Mouse (Mus musculus) liver, embryonic 11.5 days (tissue): ENCODE data around the gene Ccdc182. TPM values are rescaled to one million over a fixed set of nuclear protein-coding genes. Genes with fewer than 3 reads are reported as not detected.
A peak's percentile ranks its signal among the peaks of the same experiment; 100 is the strongest.

Experiments used
- ATAC-seq: fragments of 200-750 bp; cut with Nextera tagmentation; replicated peaks from 2 replicates; pipeline ENCODE4 v1.8.0; 2017; ENCODE audit warnings: moderate number of reproducible peaks, mild to moderate bottlenecking, moderate TSS enrichment, moderate library complexity; ENCODE audit not compliant: low FRiP score
- DNase-seq: peaks from one replicate; pipeline ENCODE4 v3.0.0-alpha.2; 2017; ENCODE audit warnings: low spot score
- H3K27ac ChIP-seq: fragments of 300-500 bp; sonication (generic); 2 replicates; pipeline ENCODE4 v1.5.1; 2014; ENCODE audit warnings: mild to moderate bottlenecking, low read depth, low read length, control low read depth
- H3K27me3 ChIP-seq: fragments of 300-500 bp; sonication (generic); replicated peaks from 2 replicates; pipeline ENCODE4 v1.6.1; 2014; ENCODE audit warnings: low read length, mixed read lengths; ENCODE audit not compliant: control insufficient read depth, insufficient read depth
- H3K36me3 ChIP-seq: fragments of 300-500 bp; sonication (generic); 2 replicates; pipeline ENCODE4 v1.6.1; 2014; ENCODE audit warnings: mild to moderate bottlenecking, low read length, moderate library complexity, mixed read lengths; ENCODE audit not compliant: control insufficient read depth, insufficient read depth
- H3K4me1 ChIP-seq: fragments of 300-500 bp; sonication (generic); replicated peaks from 2 replicates; pipeline ENCODE4 v1.6.1; 2014; ENCODE audit warnings: low read length, mixed read lengths; ENCODE audit not compliant: control insufficient read depth, insufficient read depth
- H3K4me2 ChIP-seq: fragments of 300-500 bp; sonication (generic); 2 replicates; pipeline ENCODE4 v1.6.1; 2014; ENCODE audit warnings: mild to moderate bottlenecking, control low read depth, moderate library complexity
- H3K4me3 ChIP-seq: fragments of 300-500 bp; sonication (generic); 2 replicates; pipeline ENCODE4 v1.5.1; 2014; ENCODE audit warnings: low read depth, low read length, control low read depth
- H3K9ac ChIP-seq: fragments of 300-500 bp; sonication (generic); 2 replicates; pipeline ENCODE4 v1.6.1; 2014; ENCODE audit warnings: low read depth, low read length, control low read depth
- H3K9me3 ChIP-seq: fragments of 300-500 bp; sonication (generic); 2 replicates; pipeline ENCODE4 v1.6.1; 2016; ENCODE audit warnings: low read length, inconsistent platforms, mixed read lengths; ENCODE audit not compliant: control insufficient read depth
- WGBS: fragments of 180-500 bp; shearing (Covaris S2); extraction: QIAGEN DNeasy Blood & Tissue Kit; methylation state at CpG from one replicate; pipeline ENCODE4 v1.1.7; 2014; 5-methylcytosine and 5-hydroxymethylcytosine counted together
- polyA plus RNA-seq: library from polyadenylated mRNA; unstranded; fragments of >200 nt; fragmentation: Nextera tagmentation; extraction: Ambion mirVana; gene quantifications from 2 replicates; pipeline ENCODE4 v1.2.1, GENCODE M21; 2014

Ccdc182 gene
- polyA plus RNA-seq: not detected in 2 replicates

DNA sequence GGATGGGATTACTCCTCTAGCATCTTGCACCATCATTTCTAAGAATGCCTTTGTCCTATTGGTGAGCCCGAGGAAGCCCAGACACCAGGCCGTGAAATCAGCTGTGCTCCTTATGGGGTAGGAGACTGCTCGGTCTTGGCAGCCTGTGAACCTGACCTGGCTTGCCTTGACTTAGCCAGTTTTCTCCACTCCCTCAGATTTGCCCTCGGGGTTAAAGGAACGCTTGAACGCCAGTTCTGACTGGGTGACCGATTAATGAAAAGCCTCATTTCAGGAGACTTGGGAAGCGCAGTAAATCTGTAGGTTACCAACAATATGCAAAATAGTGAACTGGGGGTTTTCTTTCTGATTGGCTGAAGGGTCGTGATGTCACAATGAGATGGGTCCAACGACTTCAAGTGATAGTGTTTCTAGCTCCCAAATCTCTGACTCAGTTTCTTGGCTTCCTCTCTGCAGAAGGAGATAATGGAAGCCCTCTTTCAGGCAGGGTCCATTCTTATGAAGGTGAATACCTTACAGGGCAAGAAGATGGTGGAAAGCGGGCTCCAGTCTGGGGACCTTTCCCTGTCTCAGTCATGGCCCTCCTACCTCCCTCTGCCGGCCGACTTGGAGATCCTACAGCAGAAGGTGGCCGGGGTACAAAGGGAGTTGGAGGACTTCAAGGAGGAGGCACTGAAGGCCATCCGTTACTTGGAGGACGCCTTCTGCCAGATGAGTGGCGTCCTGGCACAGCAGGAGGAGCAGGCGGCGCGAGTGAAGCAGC lies at the start of gene Ccdc182:
Gene Ccdc182 (plus strand): TSS at position 428 of the 763 bp plus-strand sequence.
- H3K4me3 ChIP-seq: peak within 1 kb of the TSS; percentile 20
- no peaks in the 10 kb centered on the region for H3K36me3 ChIP-seq
- no peak within 1 kb of the TSS for H3K27ac ChIP-seq
- no peak within 1 kb of the TSS for H3K9ac ChIP-seq
- H3K27me3 ChIP-seq: peaks cover 19% of the 10 kb centered on the region
- WGBS: 34% methylated on average over 20 of the region's 20 CpGs
- DNase-seq (no peak), ATAC-seq (no peak)
- H3K4me1 ChIP-seq: peaks cover 11% of the 10 kb centered on the region
- H3K9me3 ChIP-seq: no peaks in the 10 kb centered on the region
- H3K4me2 ChIP-seq: peak within 1 kb of the TSS; percentile 59

DNA sequence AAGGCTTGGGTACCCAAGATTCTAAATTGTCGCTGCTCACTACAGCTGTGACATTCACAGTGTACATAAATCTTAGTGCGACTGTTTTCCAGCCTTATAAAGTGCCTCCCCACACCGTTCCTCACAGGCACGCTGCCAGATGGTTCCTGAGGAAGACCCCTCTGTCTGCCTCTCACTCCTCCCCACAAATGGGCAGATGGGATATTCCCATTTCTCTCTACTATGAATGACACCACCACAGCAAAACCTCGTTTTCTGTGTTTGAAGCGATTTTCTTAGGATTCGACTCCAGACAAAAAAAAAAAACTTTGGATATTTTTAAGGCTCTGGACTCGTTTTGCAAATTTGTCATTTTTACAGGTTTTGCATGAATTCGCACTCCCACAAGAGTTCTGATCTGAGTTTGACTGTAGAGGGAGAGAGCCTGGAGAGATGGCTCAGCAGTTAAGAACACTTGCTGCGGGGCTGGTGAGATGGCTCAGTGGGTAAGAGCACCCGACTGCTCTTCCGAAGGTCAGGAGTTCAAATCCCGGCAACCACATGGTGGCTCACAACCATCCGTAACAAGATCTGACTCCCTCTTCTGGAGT lies 48.2 kb upstream of the Ccdc182 start:
- 78% methylated on average over 14 of the region's 14 CpGs for WGBS
- H3K9me3 ChIP-seq: no peaks in the 10 kb centered on the region
- ATAC-seq: no peak

DNA sequence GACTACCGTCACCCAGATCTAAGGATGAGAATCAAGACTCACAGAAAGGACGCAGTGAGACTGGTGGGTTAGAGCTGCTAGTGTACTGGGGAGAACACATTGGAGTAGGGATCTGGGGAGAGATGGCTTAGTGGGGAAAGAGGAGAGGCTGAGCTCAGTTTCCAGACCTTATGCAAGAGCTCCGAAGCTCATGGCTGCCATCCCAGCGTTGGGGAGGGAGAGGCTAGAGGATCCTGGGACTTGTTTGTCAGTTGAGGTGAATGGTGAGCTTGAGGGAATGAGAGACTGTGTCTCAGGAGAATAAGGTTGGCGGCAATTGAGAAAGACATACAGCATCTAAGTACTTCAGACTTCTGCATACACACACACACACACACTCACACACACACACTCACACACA lies 45.2 kb upstream of the Ccdc182 start:
- Histone ChIP-seq H3K4me2 (no peak overlapping the region), H3K9me3 (no peaks in the 10 kb centered on the region), H3K9ac (no peak overlapping the region), H3K36me3 (no peaks in the 10 kb centered on the region), H3K27me3 (no peaks in the 10 kb centered on the region), H3K27ac (no peak overlapping the region), H3K4me3 (no peak overlapping the region), H3K4me1 (peaks cover 6% of the 10 kb centered on the region)
- ATAC-seq (no peak), DNase-seq (no peak)
- 72% methylated on average over 5 of the region's 5 CpGs for WGBS

More for the DNA sequence above, 48.2 kb upstream of the Ccdc182 start:
- Histone ChIP-seq H3K4me2 (no peak overlapping the region), H3K4me1 (peaks cover 8% of the 10 kb centered on the region; the same call in 1 of the 2 replicates), H3K36me3 (no peaks in the 10 kb centered on the region), H3K9ac (no peak overlapping the region), H3K27ac (no peak overlapping the region), H3K27me3 (no peaks in the 10 kb centered on the region), H3K4me3 (no peak overlapping the region)
- DNase-seq: no peak

DNA sequence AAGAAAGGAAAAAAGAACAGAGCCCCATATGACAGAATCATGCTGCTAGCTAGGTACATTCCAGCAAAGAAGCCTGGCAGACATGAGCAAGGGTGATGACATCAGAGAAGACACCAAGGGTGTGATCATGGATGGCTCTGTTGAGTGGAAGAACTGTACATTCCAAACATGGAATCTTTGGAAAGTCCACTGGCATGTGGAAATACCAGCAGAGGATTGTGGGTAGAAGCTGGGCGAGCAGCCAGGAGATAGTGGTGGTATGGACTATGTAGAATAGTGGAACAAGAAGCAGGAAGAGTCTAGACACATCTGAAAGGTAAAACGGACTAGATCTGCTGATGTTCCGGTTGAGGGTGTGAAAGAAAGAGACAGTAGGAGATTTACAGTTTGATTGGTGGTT lies 43.3 kb upstream of the Ccdc182 start:
- no peak overlapping the region for H3K4me3 ChIP-seq
- 0 out of 2 replicates have a peak, but pooled peaks cover 1% of the 10 kb centered on the region for H3K27me3 ChIP-seq
- no peak for ATAC-seq
- WGBS: 74% methylated on average over 3 of the region's 3 CpGs
- no peak overlapping the region for H3K9ac ChIP-seq
- H3K27ac ChIP-seq: no peak overlapping the region
- H3K4me1 ChIP-seq: no peaks in the 10 kb centered on the region; the same call in none of the 2 replicates
- H3K4me2 ChIP-seq: no peak overlapping the region
- H3K36me3 ChIP-seq: no peaks in the 10 kb centered on the region
- no peak for DNase-seq
- H3K9me3 ChIP-seq: no peaks in the 10 kb centered on the region

DNA sequence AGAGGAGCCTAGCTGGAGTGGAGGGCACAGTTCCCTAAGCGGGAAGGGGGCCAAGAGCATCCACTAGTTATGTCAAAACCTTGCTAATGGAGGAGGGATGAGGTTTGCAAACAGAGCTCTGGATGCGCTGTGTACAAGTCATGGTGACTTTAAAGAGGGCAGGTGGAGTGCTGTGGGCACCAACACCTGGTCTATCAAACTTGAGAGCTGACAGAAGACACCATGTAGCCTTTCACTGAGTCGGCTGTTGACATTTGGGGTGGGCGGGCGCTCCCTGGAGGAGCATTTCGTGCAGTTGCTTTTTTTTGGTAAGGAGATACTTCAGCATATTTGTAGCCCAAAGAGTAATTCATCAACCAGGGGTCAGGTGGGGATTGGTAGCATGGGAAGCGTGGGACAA lies 42.6 kb upstream of the Ccdc182 start:
- H3K9me3 ChIP-seq: no peaks in the 10 kb centered on the region
- 0 out of 2 replicates have a peak, but pooled peaks cover 4% of the 10 kb centered on the region for H3K27me3 ChIP-seq
- 70% methylated on average over 7 of the region's 7 CpGs for WGBS
- ATAC-seq: no peak
- H3K4me3 ChIP-seq: no peak overlapping the region
- no peaks in the 10 kb centered on the region for H3K36me3 ChIP-seq
- no peak for DNase-seq
- no peak overlapping the region for H3K4me2 ChIP-seq
- H3K9ac ChIP-seq: no peak overlapping the region
- H3K4me1 ChIP-seq: no peaks in the 10 kb centered on the region; the same call in none of the 2 replicates
- H3K27ac ChIP-seq: no peak overlapping the region

DNA sequence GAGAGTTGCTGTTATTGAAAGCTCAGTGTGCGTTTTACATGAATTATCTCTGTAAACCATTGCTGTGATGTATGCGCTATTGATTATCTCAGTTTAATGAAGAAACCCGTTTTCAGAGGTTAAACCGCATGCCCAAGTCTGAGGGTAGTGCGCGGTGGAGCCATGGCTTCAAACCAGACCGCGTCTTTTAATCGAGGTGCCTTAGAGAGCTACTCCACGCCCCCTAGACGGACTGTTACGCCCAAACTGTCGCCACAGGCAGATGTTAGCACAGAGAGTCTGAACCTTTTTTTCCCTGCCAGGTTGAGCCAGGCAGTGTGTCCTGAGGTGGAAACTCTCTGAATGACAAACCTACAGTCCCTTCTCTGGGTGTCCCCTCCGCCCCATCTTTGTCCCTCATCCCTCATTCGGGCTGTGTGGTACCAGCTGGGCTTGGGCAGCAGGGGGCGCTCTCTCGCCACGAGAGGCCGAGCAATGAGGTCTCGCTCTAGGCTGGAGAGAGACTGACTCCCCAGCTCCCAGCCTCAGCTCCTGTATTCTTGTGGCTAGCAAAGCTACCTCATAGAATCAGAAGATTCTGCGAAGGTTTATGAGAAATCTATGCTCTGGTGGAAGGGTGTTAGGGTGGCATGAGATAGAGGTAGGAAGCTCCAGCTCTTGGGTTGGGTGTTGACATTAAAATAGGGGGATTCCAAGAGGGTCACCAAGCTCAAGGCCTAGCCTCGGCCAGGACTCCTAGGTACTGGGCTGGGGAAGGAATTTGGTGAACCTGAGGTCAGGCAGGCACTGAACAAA lies 41.7 kb upstream of the Ccdc182 start:
- Histone ChIP-seq H3K4me2 (peak overlapping the region; percentile 42), H3K27me3 (0 out of 2 replicates have a peak, but pooled peaks cover 4% of the 10 kb centered on the region), H3K27ac (no peak overlapping the region), H3K4me3 (no peak overlapping the region), H3K4me1 (no peaks in the 10 kb centered on the region; the same call in none of the 2 replicates), H3K36me3 (no peaks in the 10 kb centered on the region), H3K9me3 (no peaks in the 10 kb centered on the region), H3K9ac (no peak overlapping the region)
- ATAC-seq: peak; percentile 60
- WGBS: 14% methylated on average over 22 of the region's 22 CpGs
- DNase-seq: peak; percentile 85

DNA sequence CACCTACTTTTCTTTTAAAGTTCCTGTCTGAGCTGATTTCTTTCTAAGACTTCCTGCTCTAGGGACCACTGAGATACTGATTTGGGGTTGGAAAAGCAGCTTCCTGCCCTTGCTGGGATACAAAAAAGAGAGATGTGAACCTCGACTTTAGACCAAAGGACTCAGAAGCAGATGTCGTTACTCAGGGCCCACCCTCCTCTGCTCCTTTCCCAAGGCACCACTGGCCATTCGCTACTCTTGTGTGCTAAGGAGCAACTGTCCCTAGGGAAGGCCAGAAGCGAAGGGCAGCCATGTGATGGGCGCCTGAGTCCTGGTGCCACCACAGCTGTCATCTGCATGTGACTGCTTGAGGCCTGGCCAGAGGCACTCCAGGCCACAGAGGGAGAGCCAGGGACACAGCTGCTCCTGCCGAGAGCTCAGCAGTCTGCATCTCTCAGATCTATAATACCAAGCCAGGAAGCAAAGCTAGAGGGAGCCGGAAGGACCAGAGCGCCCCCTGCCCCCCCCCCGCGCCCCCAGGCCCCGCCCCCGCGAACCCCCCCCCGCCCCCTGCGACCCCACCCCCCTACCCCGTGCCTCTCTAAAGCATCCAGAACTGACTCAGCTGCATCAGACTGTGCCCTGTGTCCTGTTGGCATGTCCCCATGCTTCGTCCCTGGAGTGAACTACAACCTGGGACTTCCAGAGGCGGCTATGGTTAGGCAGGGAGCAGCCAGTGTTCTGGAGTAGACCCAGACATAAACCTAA lies 40.9 kb upstream of the Ccdc182 start:
- Histone ChIP-seq H3K36me3 (no peaks in the 10 kb centered on the region), H3K9me3 (no peaks in the 10 kb centered on the region), H3K4me1 (no peaks in the 10 kb centered on the region; the same call in none of the 2 replicates), H3K27ac (no peak overlapping the region), H3K4me3 (no peak overlapping the region), H3K9ac (no peak overlapping the region), H3K4me2 (no peak overlapping the region), H3K27me3 (0 out of 2 replicates have a peak, but pooled peaks cover 4% of the 10 kb centered on the region)
- 35% methylated on average over 11 of the region's 18 CpGs for WGBS
- DNase-seq (no peak), ATAC-seq (no peak)
